Mouse (Mus musculus) testis, postnatal 10 days (tissue): ENCODE data around the gene Egflam.

ENCODE experiments used
- DNase-seq: peaks from one replicate; pipeline ENCODE4 v3.0.0; 2021; ENCODE audit warnings: low spot score

Gene Egflam

DNA sequence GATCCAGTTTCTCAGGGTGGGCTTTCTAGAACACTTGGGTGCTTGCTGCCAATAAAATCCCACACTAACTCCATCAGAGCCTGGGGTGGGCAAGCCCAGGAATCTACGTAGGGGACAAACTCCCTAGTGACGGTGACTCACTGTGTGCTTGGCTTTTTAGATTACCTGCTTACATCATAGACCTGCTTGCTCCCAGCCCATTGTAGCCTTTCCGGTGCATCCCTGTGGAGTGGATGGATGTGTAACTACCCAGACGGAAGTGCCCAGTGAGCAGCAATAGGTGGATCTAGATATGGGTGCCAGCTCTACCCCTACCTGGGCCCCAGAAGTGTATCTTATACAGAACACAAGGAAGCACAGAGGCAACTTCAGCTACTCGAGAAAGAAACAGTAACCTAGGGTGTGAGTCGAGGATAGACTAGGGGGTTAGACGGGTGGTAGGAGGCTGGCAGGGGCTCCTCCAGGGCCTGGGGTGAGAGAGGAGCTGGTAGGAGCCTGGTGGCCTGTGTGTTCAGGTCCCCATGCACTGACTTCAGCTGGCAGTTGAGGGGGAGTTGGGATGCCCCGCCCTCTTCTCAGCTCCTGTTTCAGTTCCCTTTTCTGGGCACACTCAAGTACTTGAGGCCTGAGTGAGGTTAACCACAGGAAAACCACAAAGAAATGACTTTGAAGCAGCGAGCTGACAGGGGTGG, 181.5 kb downstream of the Egflam start:
- DNase-seq, result no peak

DNA sequence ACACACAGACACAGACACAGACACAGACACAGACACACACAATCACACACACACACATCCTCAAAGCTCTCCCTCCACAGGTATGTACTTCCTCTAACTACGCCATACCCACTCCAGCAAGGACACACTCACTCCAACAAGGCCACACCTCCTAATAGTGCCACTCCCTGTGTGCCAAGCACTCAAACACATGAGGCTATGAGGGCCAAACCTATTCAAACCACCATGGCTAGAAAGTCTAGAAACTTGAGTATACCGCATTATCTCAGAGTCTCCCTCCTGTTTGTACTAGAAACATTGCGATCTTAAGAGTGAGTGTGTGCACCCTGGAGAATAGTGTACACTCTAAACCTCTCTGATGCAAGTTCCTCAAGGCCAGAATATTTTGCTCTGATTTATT, 182.3 kb downstream of the Egflam start:
- DNase-seq, result no peak

DNA sequence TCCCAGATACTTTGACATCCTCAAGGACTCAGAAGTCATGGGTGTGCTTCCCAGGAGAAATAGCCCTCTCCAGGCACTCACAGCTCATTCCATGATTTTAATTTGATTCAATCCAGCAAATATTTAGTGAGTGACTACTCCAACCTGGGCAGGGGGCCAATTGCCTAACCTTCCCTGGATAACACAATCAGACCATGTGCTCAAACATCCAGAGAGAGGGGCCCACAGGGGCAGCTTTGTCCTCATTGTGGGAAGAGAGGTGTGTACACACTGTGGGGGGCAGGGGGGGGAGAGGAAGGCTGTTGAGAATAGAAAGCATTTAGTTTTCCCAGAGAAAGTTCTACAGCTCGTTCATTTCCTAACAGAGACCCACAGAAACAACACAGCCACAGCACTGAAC, 184.5 kb downstream of the Egflam start:
- DNase-seq, result peak; percentile 77

DNA sequence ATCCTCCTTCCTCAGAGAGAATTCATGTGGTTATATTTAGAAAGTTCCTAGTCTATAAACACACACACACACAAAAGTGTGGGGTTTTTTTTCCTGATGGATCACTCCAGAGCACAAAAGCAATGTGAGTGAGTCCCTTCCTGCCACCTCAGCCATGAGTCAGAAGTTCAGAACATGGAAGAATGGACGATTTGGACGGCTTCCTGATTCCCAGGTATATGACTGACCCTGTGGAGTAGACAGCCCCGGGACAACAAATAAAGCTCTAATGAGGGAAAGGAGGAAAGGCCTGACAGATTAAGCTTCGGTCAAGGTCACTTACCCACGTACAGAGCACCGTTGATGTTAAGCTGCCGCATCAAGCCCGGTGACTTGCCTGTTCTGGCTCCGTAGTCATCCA, 190.0 kb downstream of the Egflam start:
- no peak for DNase-seq

DNA sequence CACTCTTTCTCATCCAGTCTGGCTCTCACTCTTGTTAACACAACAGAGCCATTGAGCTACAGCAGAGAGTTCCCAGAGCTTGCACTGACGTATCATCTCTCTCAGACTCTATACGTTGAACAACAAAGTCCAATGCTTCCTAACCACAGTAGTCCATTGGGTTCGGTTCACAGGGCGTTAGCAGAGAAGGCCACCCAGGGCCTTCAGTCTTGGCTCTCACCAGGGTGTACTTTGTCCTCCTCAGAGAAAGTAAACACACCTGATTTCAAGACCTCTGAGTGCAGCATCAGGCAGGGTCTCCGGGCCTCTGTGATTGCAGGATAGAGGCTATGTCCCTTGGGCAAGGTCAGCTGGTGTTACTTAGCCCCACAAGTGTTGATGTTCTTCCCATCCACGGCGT, 190.9 kb downstream of the Egflam start:
- DNase-seq, result no peak

DNA sequence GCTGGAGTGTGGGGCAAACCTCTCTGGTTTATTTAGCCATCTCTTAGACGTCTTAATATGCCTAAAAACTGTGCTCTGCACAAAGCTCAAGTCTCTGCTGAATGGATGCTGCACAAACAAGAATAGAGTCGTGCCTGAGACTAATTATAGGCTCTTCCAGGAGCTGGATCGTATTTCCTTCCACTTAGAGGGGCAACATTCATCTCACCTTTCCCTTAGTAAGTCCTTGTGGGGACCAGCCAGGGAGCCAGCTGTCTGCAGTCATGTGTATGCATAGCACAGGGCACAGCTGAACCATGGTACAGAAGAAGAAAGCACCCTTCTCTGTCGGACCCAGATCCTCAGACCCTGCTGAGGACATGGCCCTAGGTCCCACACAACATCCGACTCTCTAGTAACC, 192.1 kb downstream of the Egflam start:
- DNase-seq, result no peak

DNA sequence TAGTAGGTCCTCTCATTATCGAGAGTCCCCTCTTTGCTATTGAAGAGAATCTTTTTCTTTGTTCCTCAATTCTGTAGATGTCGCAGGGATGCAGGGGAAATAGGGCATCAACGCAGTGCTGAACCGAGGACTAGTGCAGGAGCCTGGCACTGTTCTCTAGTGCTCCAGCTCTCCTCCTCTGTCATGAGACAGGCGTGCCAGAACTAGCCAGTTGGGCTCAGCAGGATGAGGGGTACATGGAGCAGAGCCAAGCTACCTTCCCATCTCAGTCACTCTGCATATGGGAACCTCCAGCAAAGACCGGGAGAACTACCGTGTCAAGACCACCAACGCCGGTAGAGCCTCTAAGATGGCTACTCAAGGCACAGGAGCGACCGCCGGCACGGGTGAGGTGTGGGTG, 193.3 kb downstream of the Egflam start:
- no peak for DNase-seq

DNA sequence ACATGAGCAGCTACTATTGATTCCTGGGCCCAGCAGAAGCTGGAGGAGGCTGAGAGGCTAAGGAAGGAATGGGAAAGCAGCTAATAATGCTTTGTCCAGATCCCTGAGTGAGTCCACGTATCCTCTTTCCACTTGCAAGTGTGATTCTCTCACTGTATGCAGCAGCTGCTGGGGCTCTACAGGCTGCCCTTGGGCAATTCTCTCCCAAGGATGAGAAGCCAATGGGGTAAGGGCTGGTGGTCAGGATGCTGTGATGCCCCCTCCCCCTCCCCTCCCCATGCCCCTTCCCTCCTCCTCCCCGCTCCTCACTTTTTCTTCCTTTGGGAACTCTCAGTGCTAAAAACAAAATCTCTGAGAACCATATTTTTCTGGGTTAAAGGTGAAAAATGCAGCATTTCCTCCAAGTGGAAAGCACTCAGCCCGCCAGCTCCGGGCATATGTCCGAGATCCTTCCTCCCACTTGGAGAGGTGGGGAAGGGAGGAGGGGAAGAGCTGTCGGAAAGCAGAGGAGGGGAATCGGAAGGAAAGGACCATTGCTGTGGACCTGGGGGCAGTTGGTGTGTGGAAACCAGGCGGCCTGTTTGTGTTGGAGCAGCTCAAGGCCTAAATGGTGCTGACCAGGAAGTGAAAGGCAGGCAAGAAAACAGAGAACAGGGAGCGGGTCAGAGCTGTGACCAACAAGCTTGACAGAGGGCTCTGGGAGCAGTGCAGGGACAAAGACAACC, 194.4 kb downstream of the Egflam start:
- peak; percentile 71 for DNase-seq

DNA sequence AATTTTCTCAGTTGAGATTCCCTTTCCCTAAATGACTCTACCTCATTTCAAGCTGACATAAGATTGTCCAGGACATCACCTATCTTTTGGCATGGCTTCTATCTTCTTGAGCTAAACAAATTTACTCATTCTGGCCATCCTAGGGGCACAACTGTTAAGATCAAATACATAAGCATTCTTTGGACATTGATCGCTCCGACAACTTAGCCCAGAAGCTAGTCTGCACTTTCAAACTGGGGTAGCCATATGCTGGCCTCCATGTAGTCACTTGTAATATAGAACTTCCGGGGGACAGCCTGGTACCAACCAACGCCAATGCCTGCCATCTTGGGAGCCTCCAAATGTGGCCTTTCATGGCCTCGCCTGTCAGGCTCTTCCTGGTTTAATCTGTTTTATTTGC, 195.2 kb downstream of the Egflam start:
- DNase-seq, result no peak

DNA sequence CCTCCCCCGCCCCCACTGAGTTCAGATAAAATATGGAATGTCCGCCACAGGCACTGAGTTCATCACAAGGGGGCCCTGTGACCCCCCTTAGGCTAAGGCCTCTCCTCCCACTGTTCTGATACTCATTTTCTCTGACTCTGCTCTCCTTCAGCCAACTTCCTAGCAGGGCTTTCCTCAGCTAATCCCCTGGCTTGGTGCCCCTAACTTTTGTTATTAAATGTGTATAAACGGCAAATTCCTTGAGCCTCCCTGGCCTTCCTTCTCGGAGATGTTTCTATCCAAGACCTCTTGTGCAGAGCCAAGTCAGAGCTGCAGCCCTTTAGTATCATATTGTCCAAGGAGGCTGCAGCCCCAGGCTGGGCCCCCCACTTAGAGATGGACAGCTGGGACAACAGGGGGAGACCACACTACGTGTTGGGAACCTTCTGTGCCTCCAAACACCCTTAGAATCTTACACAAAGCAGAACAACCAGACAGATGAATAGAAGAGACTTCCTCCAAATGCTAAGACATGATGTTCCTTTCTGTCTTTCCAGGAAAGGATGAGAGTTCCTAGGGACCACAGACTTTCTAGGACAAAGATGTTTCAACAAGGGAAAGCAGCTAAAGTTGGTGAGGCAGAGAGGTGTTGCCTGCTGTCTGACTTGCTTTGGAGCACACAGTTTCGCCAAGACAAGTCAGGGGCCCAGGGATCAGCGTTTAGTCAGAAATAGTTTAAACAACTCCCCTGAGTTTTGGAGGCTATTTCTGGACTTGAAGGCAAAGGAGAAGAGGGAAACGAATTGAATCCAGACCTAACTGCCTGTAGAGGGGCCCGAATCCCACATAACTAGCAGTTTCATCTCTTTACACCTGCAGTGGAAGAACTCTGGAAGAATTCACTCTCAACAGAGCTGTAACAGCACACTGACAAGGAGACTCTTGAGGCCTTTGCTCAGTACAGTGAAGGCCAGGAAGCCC, 196.5 kb downstream of the Egflam start:
- peak; percentile 52 for DNase-seq

DNA sequence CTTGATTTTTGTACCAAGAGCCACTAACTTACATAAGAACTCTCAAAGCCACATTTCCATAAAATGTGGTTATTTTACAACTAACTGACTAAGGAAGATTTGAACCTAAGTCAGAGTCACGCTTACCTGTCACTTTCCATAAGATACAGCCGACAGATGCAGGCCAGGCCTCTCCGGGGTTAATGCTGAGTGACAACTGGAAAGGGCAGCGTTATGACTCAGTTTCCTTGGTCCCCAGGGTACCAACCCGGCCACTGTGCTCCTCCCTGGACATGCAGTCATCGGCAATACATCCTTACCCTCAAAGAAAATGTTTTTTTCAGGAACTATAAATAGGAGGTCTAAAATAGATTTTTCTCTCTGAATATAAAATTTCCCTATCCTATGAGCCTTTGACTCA, 197.9 kb downstream of the Egflam start:
- DNase-seq, result no peak

DNA sequence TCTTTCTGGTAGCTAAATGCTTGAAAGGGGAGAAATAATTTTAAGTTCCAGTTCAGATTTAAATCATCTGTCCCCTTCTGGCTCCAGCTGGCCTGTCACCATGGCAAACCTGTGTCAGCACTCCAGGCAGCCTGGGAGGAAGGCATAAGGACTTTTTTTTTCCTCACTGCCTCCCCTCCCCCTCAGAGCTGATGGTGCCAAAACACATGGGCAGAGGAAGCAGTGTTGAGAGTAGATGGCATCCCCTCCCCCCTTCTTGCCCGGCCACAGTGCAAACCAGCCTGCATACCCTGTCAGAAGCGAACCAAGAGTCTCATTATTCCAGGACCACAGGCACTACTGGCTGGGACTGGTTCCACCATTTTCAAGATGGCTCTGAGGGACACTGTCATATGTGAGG, 199.4 kb downstream of the Egflam start:
- no peak for DNase-seq

DNA sequence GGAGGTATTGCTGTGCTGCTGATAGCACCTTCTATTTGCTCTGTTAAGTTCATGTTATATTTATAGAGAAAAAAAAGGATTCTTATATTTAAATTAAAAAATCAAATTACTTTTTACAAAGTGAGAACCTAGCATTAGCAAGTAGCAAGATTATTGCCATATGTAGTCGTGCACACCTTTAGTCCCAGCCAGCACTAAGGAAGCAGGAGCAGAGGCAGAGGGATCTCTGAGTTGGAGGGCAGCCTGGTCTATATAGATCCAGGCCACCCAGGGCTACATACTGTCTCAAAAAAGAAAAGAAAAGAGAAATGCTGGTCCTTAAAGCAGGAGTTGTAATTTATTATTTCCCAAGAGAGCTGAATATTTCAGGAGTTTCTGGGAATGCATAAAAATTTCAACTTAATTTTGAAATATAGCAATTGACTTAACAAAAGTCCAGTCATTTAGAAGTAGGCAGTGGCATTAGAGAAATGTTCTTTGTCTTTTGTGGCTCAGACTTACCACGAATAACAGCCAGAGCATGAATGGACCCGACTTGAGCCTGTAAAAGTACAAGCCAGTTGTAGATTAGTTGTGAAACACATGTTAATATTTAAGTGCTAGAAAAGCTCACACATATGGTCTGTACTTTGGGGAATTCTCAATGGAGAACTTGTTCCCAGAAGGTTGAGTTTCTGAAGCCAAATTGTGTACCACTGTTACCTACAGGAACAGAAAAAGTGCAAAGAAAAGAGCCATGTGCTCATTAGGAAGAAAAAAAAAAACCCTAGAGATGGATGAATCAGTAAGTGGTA, 200.3 kb downstream of the Egflam start:
- DNase-seq, result no peak

DNA sequence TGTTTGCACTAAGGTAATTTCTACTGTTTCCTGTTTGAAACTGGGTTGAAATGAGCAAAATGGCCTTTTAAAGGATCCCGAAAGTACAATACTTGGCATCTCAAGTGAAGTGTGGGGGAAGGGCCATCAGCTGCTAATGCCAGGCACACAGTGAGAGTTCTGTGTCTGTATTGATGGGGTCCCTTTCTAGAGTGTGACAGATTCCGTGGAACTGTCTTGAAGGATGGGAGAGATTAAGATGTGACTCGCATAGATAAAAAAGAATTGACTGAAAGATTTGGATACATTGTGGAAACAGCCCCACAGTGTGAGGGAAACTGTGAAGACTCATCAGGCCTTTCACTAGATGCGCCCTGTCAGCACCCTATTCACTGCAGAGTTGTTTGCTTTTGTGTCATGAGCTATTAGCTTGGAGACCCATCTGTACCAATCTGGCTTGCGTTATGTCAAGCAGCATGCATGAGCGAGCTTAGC, 203.4 kb downstream of the Egflam start:
- DNase-seq, result no peak

DNA sequence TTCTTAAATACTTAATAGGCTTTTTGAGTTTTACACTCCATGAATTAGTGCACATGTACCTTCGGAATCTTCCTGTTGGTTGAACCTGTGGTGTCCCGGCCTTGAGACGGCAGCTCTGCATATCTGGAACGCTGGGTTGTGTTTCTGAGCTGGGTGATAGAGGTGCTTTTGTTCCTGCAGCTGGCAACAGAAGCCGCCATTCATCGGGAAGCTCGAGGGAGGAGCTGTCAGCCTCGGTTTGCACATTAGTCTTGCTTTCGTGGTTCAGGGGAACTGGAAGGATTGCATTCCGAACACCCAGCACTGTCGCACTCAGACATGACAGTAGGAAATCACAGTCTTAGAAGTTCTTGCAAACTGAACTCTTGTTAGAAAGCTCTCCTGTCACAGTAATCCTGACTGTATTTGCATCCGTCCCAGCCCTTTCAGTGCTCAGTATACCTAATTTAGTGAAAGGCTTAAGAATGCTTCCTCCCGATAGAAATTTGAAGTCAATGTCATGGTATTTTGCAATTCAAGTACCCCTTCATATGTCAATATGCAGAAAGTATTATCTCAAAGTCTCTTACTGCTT, 204.0 kb downstream of the Egflam start:
- peak; percentile 58 for DNase-seq

DNA sequence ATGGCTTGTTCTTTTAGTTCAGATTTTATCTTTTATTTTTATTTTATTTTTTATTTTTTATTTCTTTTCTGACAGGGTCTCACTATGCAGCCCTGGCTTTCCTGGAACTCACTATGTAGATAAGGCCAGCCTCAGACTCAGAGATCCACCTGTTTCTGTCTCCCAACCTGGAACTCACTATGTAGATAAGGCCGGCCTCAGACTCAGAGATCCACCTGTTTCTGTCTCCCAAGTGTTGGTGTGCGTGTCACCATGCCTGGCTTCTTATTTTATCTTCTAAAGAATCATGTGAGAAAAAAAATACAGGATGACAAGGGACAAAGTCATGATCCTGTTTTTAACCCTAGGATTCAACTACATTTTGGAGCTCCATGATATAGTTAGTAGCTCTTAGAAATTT, 205.6 kb downstream of the Egflam start:
- no peak for DNase-seq

DNA sequence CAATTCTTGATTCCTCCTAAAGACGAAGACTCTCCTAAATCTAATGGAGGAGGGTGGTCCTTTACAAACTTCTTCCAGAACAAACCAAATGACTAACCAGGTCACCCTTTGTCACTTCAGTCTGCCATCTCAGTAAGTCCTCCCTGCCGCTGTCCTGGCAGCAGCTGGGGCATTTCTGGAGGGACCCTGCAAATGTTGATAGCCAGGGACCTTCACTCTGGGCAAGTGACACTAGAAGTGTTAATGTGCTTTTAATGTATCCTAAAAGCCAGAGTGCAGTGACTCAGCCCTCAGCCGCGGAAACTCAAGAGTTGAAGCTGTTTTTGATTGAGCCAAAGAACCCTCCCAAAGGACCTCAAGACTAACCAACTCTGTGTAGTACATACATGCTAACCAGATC, 207.1 kb downstream of the Egflam start:
- DNase-seq, result no peak

DNA sequence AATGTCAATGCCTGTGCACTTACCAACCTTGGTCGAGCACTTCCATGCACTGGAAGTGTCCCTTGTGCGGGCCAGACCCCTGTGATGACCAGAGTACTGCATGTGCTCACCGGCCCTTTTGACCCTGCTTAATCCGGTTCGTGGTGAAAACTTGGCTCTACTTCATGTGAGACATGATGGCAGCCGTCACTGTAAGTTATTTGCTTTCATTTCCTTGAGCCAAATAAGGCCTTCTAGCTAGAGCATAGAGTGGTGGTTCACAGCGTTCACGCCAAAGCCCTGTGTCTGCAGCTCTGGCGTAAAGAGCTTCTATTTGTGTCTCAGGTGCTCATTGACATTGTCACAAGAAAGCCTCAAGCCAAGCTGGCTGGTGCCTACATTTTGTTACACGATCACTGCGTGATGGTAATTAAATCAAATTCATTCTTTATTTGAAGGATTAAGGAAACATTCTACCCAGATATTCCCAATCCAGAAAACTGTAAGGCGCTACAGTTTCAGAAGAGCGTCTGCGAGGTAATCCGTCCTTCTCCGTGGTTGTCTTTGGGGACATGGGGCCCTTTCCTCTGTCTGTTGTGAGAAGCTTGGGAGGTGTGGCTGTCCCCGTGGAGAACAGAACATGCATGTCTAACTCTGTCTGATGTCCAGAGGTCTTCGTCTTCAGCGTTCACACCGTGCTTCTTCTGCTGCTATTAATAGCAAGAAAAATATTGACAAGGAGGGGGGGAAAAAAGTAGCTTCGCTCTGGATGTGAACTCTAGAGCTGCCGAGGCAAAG, 208.3 kb downstream of the Egflam start:
- no peak for DNase-seq

DNA sequence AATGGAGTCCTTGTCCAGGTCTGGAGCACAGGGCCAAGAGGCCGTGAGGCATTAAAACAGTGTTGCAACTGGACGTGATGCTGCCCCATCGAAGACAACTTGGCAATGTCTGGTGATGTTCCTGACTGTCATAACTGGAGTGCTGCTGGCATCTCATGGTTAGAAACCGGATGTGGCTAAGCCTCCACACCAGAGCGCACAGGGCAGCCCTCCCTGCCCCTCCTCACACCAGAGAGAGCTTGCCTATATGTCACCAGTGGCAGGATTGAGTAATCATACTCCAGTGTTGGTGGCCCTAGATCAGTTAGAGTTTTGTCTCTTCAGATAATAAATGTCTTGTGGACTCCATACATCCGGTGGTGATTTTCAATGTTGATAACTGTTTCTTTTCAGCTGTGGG, 210.5 kb downstream of the Egflam start:
- DNase-seq, result no peak

DNA sequence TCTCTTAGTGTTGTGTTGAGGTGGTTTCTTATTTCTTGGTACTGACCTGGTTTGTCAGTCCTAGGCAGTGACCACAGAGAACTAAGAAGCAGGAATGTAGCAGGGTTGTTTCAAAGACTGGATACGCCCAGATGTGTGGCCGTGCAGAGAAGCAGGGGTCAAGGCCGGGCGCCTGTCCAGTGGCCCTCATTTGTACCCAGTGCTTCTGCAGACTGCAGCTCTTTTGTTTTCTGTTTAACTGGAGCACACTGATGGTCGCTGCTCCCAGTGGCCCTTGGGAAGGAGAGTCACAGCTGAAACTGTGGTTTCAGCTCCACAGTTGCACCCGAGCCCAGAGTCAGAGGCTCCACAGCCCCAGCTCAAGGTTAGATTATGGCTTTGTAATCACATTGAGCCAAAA, 217.6 kb downstream of the Egflam start:
- DNase-seq, result peak; percentile 72

DNA sequence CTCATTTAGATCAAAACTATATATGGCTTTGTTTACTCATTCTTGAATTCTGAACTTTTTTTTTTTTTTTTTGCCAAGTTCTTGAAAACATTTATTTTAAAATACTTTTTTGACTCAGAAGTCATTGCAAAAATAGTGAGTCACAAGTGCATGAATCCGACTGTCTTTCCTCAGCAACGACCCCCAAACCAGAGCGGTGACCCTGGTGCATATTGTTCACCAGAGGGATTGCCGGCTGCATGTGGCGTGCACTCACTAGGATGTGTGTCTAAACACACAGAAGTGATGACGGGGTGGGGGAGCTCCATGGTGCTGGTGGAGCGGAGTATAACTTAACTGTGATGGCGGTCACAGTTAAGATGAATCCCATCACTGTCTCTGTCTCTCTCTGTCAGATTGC, 224.4 kb downstream of the Egflam start:
- no peak for DNase-seq
